Mouse (Mus musculus) megakaryocyte, adult 5-6 weeks (primary cell): ENCODE measurements at regions not wholly inside any gene's neighbourhood (a gene's known extent, or its start where the extent isn't known, plus 50 kb on each side); places are given as distances from the start of the nearest gene placed in this dataset.

Source experiments
- ATAC-seq: 2 replicates; pipeline ENCODE4 v1.8.0; 2016; ENCODE audit warnings: mild to moderate bottlenecking, inconsistent platforms; ENCODE audit not compliant: poor library complexity, severe bottlenecking

DNA sequence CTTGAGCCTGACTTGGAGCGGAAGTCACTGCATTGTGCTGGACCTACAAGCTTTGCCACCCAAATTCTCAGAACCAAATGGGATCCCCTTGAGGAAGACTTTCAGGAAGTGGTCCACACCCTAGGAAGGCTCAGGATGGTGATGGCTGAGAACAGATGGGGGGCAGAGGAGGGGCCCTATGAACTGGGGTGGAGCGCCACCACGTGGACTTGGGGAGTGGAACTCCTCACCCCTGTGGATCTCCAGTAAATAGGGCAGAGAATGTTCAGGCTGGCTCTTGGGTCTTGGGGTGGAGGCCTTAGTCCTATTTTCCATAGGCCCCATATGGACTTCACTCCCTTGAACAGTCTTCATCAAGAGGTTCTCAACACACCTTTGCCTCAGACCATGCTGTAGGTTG lies 260.6 kb downstream of the Dysf start:
- ATAC-seq = no peak

GRCm38 (mm10) chr6:84268111-84268510 lies 259.7 kb downstream of the Dysf start:
- no peak for ATAC-seq

- no peak for ATAC-seq
Observed at GRCm38 (mm10) chr6:84267526-84267925, 259.1 kb downstream of the Dysf start.

DNA sequence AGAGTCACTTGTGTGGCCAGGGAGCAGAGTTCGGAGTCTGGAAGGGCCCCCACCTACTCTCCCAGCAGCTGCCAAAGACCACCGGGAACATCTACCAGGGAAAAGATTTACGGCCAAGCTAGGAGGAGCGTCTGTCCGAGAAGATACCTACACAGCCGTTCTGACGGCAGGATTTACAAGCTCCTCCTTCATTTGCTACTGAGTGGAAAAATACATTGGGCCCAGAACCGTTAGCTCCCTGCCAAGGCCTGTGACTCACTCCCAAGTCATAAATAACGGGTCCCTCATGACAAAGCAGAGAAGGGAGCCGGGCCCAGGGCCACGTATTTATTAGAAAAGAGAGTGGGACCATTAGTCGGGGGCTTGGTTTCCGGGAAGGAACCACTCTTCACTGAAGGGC lies 258.3 kb downstream of the Dysf start:
- no peak for ATAC-seq

GRCm38 (mm10) chr6:84264681-84265080 lies 256.3 kb downstream of the Dysf start:
- ATAC-seq = no peak

GRCm38 (mm10) chr6:84263686-84264085 lies 255.3 kb downstream of the Dysf start:
- ATAC-seq = no peak

- ATAC-seq = no peak
Observed at GRCm38 (mm10) chr6:84262766-84263165, 254.4 kb downstream of the Dysf start.

DNA sequence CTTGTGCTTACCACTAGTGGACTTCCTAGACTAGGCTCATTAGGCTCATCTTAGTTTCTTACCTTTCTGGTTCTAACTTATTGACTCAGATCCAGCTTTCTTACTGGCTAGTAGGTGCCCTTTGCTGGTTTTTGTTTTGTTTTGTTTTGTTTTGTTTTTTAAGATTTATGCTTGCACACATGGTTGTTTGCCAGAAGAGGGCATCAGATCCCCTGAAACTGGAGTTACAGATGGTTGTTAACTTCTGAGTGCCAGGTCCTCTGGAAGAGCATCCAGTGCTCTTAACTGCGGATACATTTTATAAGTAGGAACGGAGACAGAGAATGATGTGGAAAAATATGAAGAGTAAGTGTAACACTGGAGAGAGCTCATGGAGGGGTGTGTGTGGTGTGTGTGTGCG lies 253.1 kb downstream of the Dysf start:
- ATAC-seq = no peak
